Mouse (Mus musculus) heart, postnatal 0 days (tissue): Measurements from ENCODE around the gene R3hdm1.

Experiments
- CTCF ChIP-seq: IDR thresholded peaks from 2 replicates; pipeline ENCODE4 v1.5.1; 2016; ENCODE audit warnings: antibody characterized with exemption, control low read depth, low read depth
- EP300 ChIP-seq: IDR thresholded peaks from 2 replicates; pipeline ENCODE4 v1.6.1; 2016; ENCODE audit warnings: antibody characterized with exemption, low read depth

DNA sequence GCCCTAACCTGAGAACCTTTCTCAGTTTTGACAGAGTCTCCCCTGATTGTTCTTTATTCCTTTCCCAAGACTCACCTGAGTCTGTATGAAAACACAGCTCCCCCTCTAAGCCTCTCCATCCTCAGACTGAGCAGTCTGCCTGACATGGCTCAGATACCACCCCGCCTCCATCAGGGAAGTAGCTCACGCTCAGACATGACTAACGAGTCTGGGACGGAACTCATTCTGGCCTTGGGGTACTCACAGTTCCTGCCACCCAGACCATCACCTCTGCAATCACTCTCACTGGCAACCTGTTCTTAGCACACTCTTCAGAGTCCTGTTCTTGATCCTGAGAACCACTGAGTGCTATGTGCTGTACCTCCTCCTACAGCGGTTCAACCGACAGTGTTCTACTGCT, 38.4 kb upstream of the R3hdm1 start:
- TF ChIP-seq CTCF (no peak), EP300 (no peak)
